Mouse (Mus musculus) intestine, embryonic 14.5 days (tissue): Measurements from ENCODE around the gene Eme1. TPM values are rescaled to one million over a fixed set of nuclear protein-coding genes. Genes with fewer than 3 reads are reported as not detected.

Experiments
- ATAC-seq: fragments of 200-750 bp; cut with Nextera tagmentation; replicated peaks from 2 replicates; pipeline ENCODE4 v1.8.0; 2017; ENCODE audit warnings: low read depth, moderate number of reproducible peaks, moderate TSS enrichment, moderate library complexity; ENCODE audit not compliant: low FRiP score, low TSS enrichment
- DNase-seq: peaks from one replicate; pipeline ENCODE4 v3.0.0-alpha.2; 2018; ENCODE audit warnings: low spot score
- H3K27ac ChIP-seq: fragments of 300-500 bp; sonication (generic); 2 replicates; pipeline ENCODE4 v1.5.1; 2014; ENCODE audit warnings: low read depth, mild to moderate bottlenecking, control low read depth
- H3K27me3 ChIP-seq: fragments of 300-500 bp; sonication (generic); replicated peaks from 2 replicates; pipeline ENCODE4 v1.6.1; 2014; ENCODE audit warnings: low read length, control low read depth; ENCODE audit not compliant: control insufficient read depth, insufficient read depth
- H3K36me3 ChIP-seq: fragments of 300-500 bp; sonication (generic); 2 replicates; pipeline ENCODE4 v1.6.1; 2014; ENCODE audit warnings: low read length, control low read depth; ENCODE audit not compliant: control insufficient read depth, insufficient read depth
- H3K4me1 ChIP-seq: fragments of 300-500 bp; sonication (generic); replicated peaks from 2 replicates; pipeline ENCODE4 v1.6.1; 2014; ENCODE audit warnings: low read length, control low read depth, mixed read lengths; ENCODE audit not compliant: control insufficient read depth, insufficient read depth
- H3K4me2 ChIP-seq: fragments of 300-500 bp; sonication (generic); 2 replicates; pipeline ENCODE4 v1.6.1; 2014; ENCODE audit warnings: low read length
- H3K4me3 ChIP-seq: fragments of 300-500 bp; sonication (generic); 2 replicates; pipeline ENCODE4 v1.5.1; 2014; ENCODE audit warnings: low read depth, low read length, control low read depth, mixed read lengths
- H3K9ac ChIP-seq: fragments of 300-500 bp; sonication (generic); 2 replicates; pipeline ENCODE4 v1.6.1; 2014; ENCODE audit warnings: mild to moderate bottlenecking, low read length
- H3K9me3 ChIP-seq: fragments of 300-500 bp; sonication (generic); 2 replicates; pipeline ENCODE4 v1.6.1; 2016; ENCODE audit warnings: low read length, control low read depth; ENCODE audit not compliant: control insufficient read depth
- WGBS: fragments of 180-500 bp; shearing (Covaris S2); extraction: QIAGEN DNeasy Blood & Tissue Kit; methylation state at CpG from one replicate; pipeline ENCODE4 v1.1.7; 2014; 5-methylcytosine and 5-hydroxymethylcytosine counted together
- polyA plus RNA-seq: library from polyadenylated mRNA; unstranded; fragments of >200 nt; fragmentation: Nextera tagmentation; extraction: Ambion mirVana; gene quantifications from 2 replicates; pipeline ENCODE4 v1.2.1, GENCODE M21; 2014

Eme1 gene
- polyA plus RNA-seq, 1 experiment from 2014 or later, result 25.2 TPM

- Histone ChIP-seq H3K27me3 (no peaks in the 10 kb centered on the region), H3K4me3 (no peak overlapping the region), H3K4me2 (no peak overlapping the region), H3K9ac (no peak overlapping the region), H3K27ac (no peak overlapping the region), H3K36me3 (no peaks in the 10 kb centered on the region), H3K9me3 (no peaks in the 10 kb centered on the region), H3K4me1 (peaks cover 12% of the 10 kb centered on the region)
- 84% methylated on average over 4 of the region's 4 CpGs for WGBS
- DNase-seq (no peak), ATAC-seq (no peak)
Measured at GRCm38 (mm10) chr11:94597319-94597718, 56.4 kb downstream of the Eme1 start.

GRCm38 (mm10) chr11:94596311-94596852 is 57.4 kb downstream of the Eme1 start:
- 67% methylated on average over 7 of the region's 7 CpGs for WGBS
- DNase-seq (peak; percentile 77), ATAC-seq (no peak)
- Histone ChIP-seq H3K4me2 (no peak overlapping the region), H3K27ac (no peak overlapping the region), H3K9me3 (no peaks in the 10 kb centered on the region), H3K36me3 (no peaks in the 10 kb centered on the region), H3K4me1 (peaks cover 12% of the 10 kb centered on the region), H3K27me3 (no peaks in the 10 kb centered on the region), H3K4me3 (no peak overlapping the region), H3K9ac (no peak overlapping the region)

Other genes starting within 250 kb of the Eme1 start
- gene Cacna1g, start 179.8 kb downstream of the Eme1 start, polyA plus RNA-seq, result 11.1 and 11.5 TPM in 2 replicates
- 0.08 and 0.24 TPM in 2 replicates for gene Spata20, start 167.8 kb downstream of the Eme1 start, polyA plus RNA-seq
- gene Epn3, start 154.0 kb downstream of the Eme1 start, polyA plus RNA-seq, result 1.8 TPM in 2 replicates
- 1.8 and 2.5 TPM in 2 replicates for gene Mycbpap, start 132.2 kb downstream of the Eme1 start, polyA plus RNA-seq
- 2.9 and 3.8 TPM in 2 replicates for gene Rsad1, start 104.7 kb downstream of the Eme1 start, polyA plus RNA-seq
- 0.77 and 1.2 TPM in 2 replicates for gene Chad, start 88.9 kb downstream of the Eme1 start, polyA plus RNA-seq
- gene Acsf2, start 52.1 kb downstream of the Eme1 start, polyA plus RNA-seq, result 5.7 TPM in 2 replicates
- gene Lrrc59, start 24.2 kb downstream of the Eme1 start, polyA plus RNA-seq, result 168 and 180 TPM in 2 replicates
- 137 and 142 TPM in 2 replicates for gene Mrpl27, start 197 bp downstream of the Eme1 start, polyA plus RNA-seq
- 19.9 and 21.1 TPM in 2 replicates for gene Xylt2, start 23.6 kb upstream of the Eme1 start, polyA plus RNA-seq
- 0.89 and 1.1 TPM in 2 replicates for gene Gm11541, start 50.5 kb upstream of the Eme1 start, polyA plus RNA-seq
- 0.20 TPM in 1 of 2 replicates, not detected in the other for gene Cdc34b, start 87.8 kb upstream of the Eme1 start, polyA plus RNA-seq
- gene Tmem92, start 128.7 kb upstream of the Eme1 start, polyA plus RNA-seq, result not detected in 2 replicates